Mouse (Mus musculus) monocyte, adult 5-6 weeks (primary cell): ENCODE data around the gene Ldb2. TPM values are rescaled to one million over a fixed set of nuclear protein-coding genes. Genes with fewer than 3 reads are reported as not detected.

ENCODE experiments used
- ATAC-seq: fragments of 153-309, 156-312 bp; replicated peaks from 2 replicates; pipeline ENCODE4 v1.8.0; 2017; ENCODE audit warnings: mild to moderate bottlenecking; ENCODE audit not compliant: low TSS enrichment, insufficient number of reproducible peaks, severe bottlenecking, poor library complexity, low FRiP score
- total RNA-seq: library from RNA; stranded (forward); fragments of 200-1000, 200-491, 200-594 nt; gene quantifications from 3 replicates; pipeline ENCODE4 v1.2.3, GENCODE M21; 2017

Ldb2 gene
- total RNA-seq, 1 experiment from 2014 or later = not detected

DNA sequence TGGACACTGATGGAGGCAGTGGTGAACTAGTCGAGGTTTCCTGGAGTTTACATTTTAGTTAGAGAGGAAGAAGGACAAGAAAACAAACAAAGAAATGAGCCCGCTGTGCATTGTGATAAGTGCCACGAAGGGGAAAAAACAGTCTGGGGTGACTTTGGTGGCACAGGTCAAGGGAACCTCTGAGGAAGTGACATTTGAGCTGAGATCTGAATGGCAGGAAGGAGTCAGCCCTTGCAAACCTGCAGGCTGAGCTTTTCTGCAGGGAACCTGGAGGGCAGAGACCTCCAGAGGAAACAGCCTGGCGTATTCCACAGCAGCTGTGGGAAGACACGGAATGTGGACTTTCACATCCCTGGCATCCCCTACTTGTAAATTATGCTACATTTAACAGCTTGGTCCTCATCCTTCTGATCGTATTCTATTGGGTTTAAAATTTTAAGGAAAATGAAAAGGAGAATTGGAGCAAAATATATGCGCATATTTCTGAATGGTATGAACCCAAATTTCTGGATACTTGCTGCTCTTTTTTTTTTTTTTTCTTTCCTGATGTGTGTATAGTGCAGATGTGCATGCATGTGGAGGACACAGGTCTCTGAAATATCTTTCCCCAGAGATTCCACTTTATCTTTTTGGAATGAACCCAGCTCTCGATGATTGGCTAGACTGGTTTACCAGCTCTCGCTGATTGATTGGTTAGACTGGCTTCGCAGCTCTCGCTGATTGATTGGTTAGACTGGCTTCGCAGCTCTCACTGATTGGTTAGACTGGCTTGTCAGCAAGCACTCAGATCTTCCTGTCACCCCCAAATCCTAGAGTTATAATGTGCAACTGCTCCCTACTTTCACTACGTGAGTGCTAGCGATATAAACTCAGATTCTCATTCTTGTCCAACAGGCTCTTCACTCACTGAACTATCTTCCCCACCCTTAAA is 72.7 kb downstream of the Ldb2 start:
- ATAC-seq = no peak

DNA sequence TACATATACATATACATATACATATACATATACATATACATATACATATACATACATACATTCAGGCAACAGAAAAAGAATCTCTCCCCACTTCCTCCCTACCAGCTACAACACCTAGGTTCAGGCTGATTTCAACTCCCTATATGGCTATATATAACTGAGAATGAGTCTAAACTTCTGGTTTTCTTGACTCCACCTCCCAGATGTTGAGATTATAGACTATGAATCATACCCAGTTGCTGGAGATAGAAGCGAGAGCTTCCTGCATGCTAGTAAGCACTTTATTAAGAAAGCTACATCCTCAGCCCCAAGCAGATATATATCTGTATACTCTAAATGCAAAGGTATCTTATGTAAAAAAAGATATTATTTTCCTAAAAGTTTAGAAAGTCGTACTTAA is 74.0 kb downstream of the Ldb2 start:
- ATAC-seq = no peak

DNA sequence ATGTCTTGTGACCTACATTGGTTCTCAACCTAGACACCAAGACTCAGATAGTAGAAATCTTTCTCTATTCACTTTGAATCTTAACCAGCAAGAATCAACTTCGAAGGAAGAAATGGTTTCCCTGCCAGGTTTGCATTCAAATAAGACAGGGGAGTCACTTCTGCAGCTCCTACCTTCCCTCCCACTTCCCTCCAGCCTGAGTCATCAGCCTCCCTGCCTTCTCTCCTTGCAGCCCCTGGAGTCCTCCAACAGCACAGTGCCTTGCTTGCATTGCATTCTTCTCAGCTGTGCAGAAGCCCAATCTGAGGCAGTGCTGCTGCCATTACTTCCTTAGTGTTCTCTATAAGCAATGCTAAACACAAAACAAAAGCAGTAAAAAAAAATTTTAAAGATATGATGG is 79.6 kb downstream of the Ldb2 start:
- no peak for ATAC-seq

DNA sequence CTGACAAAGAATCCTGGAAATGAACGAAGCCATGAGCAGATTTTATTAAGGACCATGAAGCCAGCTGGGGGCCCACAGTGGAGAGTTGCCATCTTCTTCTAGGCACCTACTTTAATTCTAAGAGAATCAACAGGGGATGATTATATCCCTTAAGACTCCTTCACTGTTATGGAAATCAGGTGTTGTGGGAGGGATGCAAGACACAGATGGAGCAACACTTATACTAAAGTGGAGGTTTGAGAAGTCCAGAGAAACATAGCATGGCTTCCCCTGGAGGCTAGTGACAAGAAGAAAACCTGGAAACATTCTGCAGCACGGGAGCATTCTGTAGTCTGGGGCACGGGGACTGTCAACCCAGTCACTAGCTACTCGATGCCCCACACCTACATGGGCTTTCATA is 85.0 kb downstream of the Ldb2 start:
- ATAC-seq = no peak

DNA sequence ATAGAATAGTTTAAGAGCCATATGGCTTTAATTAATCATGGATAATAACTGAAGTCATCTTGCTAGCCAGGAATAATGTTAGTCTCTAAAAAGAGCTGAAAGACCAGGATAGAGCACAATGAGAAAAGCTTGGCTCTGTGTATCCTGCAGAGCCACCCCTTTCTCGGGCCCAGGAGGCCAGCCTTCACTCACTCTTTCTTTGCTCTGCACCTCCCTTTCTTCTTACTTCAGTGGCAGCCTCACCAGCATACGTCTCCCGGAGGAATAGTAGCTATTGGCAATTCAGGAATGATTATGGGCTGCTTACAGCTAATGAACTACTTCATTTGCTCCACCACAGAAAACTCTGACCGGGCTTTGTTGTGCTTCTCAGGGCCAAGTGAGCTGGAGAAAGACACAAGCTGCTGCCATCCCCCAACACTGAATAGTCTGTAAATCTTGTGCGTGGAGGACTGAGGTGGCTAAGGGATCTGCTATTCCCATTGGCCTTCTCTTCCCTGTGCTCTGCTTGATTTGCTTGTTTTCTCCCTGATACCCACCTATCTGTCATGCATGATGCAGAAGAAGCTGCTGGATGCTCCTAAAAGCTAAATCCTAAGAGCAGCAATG is 86.2 kb downstream of the Ldb2 start:
- no peak for ATAC-seq

DNA sequence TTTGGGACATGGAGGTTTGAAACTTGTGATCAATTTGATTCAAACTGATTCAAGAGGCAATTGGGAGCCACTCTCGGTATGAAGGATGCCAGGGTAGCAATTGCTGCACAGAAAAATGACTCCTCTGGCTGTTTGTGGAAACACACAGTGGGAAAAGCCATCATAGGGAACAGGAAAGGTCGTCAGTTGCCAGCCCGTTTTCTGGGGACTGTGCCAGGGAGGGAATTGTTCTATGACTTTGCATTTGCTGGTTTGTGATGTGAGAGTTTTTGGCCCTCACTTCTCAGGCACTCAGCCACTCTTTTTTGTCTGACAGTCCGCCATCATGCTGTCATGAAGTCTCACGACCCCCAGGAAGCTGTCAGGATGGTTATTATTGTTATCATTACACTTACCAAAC is 88.3 kb downstream of the Ldb2 start:
- no peak for ATAC-seq

DNA sequence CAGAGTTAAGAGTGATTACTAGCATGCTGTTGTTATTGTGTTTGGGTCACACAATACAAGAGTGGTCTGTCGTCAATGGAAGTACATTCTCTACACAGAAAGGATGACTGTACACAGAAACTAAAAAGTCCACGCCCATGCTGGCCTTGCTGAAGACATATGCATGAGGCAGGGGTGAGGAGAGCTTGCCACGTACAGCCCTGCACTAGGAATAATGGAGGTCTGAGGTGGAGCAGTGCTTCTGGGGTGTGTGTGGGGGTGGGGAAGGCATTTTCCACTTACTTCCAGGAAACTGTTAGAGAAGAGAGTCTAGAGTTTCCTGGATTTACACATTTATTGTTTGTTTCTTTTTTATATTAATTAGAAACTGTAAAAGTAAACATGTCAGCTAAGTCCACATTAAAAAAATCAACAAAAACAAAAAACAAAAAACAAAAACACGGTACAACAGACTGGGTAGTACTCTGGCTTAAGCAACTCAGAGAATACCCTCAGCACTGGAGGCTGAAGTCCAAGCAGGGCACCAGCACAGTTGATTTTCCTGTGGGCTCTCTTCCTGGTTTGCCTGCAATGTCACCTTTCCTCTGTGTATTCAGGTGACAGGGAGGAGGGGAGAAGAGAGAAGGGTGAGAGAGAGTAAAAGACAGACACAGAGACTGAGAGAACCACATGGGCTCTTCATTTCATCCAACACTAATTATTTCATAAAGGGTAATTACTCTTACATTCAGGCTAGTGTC is 89.2 kb downstream of the Ldb2 start:
- no peak for ATAC-seq

DNA sequence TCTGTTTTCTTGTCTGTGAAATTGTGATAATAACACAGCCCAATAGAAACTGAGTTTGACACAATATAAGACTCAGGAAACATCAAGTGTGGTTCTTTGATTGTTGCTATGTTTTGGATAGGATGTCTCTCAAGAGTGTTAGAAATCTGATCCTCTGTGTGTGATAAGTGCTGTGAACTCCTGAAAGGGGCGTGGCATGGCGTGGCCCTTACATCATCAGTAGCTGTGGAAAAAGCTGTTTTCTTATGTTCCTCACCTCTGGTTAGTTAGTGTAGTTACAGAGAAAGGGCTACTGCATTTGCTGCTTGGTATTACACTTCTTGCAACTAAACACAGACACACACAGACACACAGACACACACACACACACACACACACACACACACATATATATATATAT is 90.2 kb downstream of the Ldb2 start:
- ATAC-seq = no peak

DNA sequence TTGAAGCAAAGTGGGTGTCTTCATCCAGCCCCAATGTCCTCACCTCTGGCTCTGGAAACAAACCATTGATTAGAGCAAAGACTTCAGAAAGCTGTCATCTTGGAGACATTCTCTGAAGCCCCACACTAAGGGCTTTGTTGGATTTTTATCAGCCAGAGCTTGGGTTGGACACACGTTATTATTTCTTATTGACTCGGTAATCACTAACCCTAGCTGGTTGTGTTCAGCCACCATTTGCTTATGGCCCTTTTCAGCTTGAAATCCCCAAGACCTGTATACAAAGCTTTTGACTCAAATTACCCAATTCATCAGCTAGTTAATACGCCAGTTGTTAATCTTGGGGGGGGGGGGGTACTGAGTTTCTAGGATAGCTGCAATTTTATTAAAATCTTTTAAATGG is 91.5 kb downstream of the Ldb2 start:
- ATAC-seq = no peak

DNA sequence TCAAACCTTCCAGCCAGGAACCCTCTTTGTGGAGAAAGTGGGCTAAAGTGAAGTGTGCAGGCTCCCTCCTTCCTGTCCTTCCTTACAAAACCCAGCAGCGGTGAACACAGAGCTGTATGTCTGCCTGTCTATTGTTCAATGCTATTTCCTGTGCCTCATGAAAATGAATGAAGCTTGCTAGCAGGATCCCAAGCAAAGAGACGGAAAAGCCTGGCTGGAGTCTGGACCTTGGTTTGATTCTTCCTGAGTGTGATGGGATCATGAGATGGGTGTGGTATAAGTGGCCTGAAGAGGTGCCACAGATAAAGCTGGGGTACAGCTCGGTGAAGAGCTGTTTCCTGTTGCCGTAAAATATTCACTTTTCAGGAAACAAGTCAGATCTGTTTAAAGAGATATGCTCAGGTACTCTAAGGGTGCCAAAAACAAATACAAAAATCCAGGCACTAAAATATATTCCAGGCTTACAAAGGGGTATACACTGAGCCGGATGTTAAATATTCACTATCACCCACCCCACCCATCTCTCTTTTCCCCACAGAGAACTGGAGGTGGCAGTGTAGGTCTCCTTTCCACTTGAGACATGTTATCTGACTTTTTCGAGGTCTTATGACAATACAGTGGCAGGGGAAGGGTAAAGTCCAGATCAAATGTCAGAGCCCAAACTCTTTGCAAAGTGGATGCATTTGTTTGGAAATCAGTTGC is 92.3 kb downstream of the Ldb2 start:
- ATAC-seq = no peak

DNA sequence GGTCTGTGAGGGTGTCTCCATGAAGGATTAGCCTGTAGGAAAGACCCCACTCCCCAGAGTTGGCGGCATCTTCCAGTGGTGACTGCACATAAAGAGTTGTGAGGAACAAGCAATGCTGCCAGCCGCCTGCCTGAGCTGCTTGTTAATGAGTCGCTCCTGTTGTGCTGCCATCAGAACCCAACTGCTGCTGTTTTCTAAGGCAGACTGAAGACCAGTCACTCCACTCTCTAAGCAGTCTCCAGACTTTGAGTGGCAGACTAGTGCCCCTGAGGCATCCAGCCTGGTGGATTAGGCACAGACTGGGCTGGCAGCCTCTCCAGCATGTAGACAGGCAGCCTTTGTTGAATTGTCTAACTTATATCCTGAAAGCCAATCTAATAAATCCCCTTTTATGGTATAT is 101.5 kb downstream of the Ldb2 start:
- no peak for ATAC-seq

DNA sequence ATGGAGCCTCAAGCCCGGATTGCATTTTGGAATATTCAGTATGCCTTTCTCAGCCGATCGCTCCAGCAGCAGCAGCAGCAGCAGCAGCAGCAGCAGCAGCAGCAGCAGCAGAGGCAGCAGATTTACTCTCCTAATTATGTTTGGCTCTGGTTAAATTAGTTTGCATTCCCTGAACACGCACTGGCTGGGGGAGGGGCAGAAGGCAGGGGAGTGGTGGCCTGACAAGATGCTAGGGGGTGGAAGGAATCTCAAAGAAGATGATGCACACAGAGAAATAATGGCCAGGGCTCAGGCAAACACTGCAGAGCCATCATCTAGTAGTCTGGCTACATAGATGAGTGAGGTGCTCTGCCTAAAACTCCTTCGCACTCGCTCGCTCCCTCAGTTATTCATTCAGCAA is 102.9 kb downstream of the Ldb2 start:
- no peak for ATAC-seq

DNA sequence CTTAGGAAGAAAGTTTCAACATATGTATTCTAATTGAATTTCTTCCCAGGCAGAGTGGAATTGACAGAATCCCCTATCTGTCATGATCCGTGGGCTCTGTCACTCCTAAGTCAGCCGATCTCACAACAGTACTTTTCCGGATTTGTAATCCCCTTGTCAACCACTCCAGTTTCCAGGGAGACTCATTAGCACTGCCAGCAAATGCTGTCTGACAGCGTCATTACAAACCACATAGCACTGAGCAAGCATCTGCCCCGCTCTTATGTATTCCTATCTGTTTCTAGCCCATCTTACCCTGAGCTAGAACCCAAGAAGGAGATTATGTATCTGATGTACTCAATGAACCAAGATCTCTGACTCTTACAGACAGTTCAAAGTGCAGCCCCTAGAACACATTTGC is 105.8 kb downstream of the Ldb2 start:
- ATAC-seq = no peak

DNA sequence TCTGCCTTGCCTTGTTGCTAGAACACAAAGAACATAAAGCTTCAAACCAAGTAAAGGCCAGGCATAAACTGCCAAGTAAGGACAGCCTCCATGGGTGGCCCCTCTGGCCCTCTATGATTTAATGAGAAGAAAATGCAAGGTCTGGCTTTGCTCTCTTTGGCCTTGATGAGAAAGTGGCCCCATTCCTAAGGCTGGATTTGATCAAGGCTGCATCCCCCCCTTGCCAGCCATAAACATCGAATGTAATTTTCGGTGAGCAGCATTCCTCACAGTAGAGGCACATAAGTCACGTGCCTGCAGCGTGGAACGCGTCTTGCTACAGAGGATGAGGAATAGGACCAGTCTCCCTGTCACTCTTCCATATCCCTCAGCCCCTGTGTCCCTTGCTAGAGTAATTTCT is 113.1 kb downstream of the Ldb2 start:
- no peak for ATAC-seq

DNA sequence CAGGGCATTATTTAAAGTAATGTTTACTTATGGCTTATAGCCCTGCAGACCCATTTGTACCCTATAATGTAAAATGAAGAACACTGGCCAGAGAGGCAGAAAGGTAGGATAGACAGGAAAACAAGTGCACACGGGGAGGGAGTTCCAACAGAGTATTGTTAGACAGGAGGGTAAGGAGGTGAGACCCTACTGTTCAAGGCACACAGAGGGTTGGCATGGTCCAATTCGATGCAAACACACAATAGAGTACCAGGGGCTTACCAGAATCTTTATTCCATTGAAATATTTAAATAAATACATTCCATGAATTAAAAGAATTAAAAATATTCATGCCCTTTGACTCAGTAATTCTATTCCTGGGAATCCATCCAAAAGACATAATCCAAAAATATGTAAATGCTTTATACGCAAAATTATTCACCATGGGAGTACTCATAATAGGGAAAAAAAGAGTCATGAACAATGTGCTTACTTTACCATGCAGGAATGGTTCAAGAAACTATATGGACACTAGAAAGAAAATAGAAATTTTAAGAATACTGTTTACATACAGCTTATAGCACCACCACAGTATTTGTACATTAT is 118.3 kb downstream of the Ldb2 start:
- ATAC-seq = no peak

DNA sequence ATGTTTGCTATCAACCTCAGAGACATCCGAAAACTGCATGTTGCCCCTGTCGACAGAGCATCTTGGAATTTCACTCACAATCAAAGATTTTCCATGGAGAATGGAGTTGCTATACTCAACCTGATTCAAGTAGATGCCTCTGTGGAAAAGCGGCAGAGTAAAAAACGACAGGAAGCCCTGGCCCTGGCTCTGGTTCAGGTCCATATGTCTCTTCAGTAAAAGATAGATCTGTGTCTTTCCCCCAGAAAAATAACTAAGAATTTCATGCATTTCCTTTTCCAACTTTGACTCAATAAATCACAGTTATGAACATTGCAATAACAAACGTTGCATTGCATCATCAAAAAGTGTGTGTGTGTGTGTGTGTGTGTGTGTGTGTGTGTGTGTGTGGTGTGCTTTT is 121.7 kb downstream of the Ldb2 start:
- ATAC-seq = no peak

DNA sequence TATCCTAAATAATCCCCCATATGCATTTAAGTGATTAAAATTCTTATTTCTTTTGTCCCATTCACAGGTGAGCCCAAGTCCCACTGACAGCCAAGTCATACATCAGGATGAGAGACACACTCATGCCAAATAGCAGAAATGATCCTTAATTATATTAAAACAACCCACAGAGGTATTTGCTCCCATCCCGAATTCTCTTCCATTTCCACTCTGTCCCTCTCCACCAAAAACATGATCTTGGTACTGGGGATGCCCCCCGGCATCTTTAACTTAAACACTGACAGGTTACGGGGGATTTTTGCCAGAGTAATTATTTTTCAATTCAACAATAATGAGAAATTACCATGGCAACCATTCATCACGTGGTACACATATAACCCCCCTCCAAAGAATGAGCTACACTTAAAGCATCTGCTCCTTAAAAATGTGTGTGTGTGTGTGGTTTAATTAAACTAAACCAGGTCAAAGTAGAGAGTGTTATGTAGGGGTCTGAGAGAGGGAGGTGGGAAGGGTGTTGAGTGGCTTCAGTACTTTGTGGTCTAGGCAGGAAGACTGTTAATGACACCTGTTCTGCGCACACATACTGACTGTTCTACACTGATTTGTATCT is 123.2 kb downstream of the Ldb2 start:
- no peak for ATAC-seq

DNA sequence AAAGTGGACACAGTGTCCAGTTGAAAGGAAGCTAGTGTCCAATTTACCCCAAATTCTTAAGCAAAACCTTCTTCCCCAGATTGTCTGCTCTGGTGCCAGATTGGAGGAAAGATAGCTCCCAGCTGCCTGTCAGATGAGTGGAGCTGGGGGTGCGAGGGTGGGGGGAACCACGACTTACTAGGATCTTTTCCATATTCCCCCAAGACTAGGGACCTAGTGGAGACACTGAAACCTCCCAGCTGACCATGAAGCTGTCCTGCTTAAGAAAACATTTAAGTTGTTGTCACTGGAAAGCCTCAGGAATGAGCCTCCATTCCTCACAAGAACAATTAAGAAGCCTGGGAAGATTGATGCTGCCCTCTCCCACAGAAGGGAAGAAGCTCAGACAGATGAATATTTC is 129.1 kb downstream of the Ldb2 start:
- no peak for ATAC-seq
